Mouse (Mus musculus) forebrain, embryonic 12.5 days (tissue): ENCODE data around the gene Ptgir. TPM values are rescaled to one million over a fixed set of nuclear protein-coding genes. Genes with fewer than 3 reads are reported as not detected.

ENCODE experiments used
- ATAC-seq: fragments of 200-750 bp; cut with Nextera tagmentation; 2 replicates; pipeline ENCODE4 v1.8.0; 2017; ENCODE audit warnings: moderate TSS enrichment; ENCODE audit not compliant: low FRiP score
- H3K27ac ChIP-seq: fragments of 300-500 bp; sonication (generic); 2 replicates; pipeline ENCODE4 v1.5.1; 2016; ENCODE audit warnings: mild to moderate bottlenecking
- H3K27me3 ChIP-seq: fragments of 300-500 bp; sonication (generic); 2 replicates; pipeline ENCODE4 v1.6.1; 2016; ENCODE audit warnings: mild to moderate bottlenecking
- H3K36me3 ChIP-seq: fragments of 300-500 bp; sonication (generic); replicated peaks from 2 replicates; pipeline ENCODE4 v1.6.1; 2016; ENCODE audit warnings: mild to moderate bottlenecking
- H3K4me1 ChIP-seq: fragments of 300-500 bp; sonication (generic); 2 replicates; pipeline ENCODE4 v1.6.1; 2016
- H3K4me2 ChIP-seq: fragments of 300-500 bp; sonication (generic); 2 replicates; pipeline ENCODE4 v1.6.1; 2016; ENCODE audit warnings: mild to moderate bottlenecking, moderate library complexity
- H3K4me3 ChIP-seq: fragments of 300-500 bp; sonication (generic); replicated peaks from 2 replicates; pipeline ENCODE4 v1.5.1; 2016; ENCODE audit warnings: mild to moderate bottlenecking
- H3K9ac ChIP-seq: fragments of 300-500 bp; sonication (generic); 2 replicates; pipeline ENCODE4 v1.6.1; 2016; ENCODE audit warnings: mild to moderate bottlenecking
- H3K9me3 ChIP-seq: fragments of 300-500 bp; sonication (generic); 2 replicates; pipeline ENCODE4 v1.6.1; 2016
- WGBS: fragments of 180-500 bp; shearing (Covaris S2); methylation state at CpG from one replicate; pipeline ENCODE4 v1.1.7; 2016; 5-methylcytosine and 5-hydroxymethylcytosine counted together
- polyA plus RNA-seq: library from polyadenylated mRNA; unstranded; fragments of >200 nt; fragmentation: Nextera tagmentation; extraction: Ambion mirVana; gene quantifications from 2 replicates; pipeline ENCODE4 v1.2.1, GENCODE M21; 2016

Gene Ptgir
- polyA plus RNA-seq, 1 experiment from 2014 or later, result 0.51 TPM

DNA sequence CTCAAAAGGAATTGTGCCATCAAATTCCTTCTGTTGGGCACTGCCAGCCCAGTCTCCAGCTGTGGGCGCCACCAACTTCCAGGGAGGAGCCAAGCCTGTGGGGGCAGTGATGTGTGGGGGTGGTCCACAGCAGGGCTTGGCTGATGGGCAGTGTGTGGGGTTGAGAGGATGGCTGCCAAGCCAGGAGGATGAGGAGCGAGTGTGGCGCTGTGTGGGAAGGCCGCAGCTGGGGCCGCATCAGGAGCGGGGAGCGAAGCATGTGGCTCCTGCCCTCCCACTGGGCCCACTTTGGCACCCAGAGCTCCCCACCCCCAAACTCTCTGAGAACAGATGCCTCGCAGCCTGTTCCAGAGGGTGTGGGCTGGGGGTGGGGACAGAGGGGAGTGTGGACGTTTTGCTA is 11.7 kb downstream of the Ptgir start:
- H3K4me2 ChIP-seq, result no peak overlapping the region
- no peak overlapping the region for H3K4me3 ChIP-seq
- peaks cover 61% of the 10 kb centered on the region for H3K36me3 ChIP-seq
- no peak for ATAC-seq
- H3K9me3 ChIP-seq, result no peaks in the 10 kb centered on the region
- H3K27ac ChIP-seq, result 0 out of 2 replicates have a peak overlapping the region, but pooled peaks have one; percentile 8
- H3K9ac ChIP-seq, result no peak overlapping the region
- H3K4me1 ChIP-seq, result peaks cover 42% of the 10 kb centered on the region
- H3K27me3 ChIP-seq, result no peaks in the 10 kb centered on the region
- 85% methylated on average over 9 of the region's 9 CpGs for WGBS

DNA sequence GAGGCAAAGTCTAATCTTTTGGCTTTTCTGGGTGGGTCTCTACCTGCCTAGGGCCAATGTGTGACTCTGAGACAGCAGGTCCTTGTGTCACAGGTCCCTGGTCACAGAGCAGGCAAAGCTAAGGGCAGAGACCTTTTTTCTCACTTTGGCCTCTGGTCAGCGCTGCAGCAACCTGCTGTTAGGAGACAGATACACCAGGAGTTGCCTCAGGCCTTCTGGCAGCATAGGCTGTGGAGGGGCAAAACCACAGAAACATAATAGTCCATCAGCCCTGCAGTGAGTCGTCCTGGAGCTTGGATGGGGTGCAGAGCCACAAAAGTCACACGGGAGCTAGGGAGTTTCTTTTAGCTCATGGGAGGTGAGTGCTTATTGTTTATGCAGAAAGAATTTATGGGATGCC is 12.4 kb downstream of the Ptgir start:
- Histone ChIP-seq H3K36me3 (peaks cover 61% of the 10 kb centered on the region), H3K27ac (no peak overlapping the region), H3K9me3 (no peaks in the 10 kb centered on the region), H3K4me3 (no peak overlapping the region), H3K4me1 (peaks cover 43% of the 10 kb centered on the region), H3K27me3 (no peaks in the 10 kb centered on the region), H3K9ac (no peak overlapping the region), H3K4me2 (no peak overlapping the region)
- no peak for ATAC-seq
- 84% methylated on average over 3 of the region's 3 CpGs for WGBS

DNA sequence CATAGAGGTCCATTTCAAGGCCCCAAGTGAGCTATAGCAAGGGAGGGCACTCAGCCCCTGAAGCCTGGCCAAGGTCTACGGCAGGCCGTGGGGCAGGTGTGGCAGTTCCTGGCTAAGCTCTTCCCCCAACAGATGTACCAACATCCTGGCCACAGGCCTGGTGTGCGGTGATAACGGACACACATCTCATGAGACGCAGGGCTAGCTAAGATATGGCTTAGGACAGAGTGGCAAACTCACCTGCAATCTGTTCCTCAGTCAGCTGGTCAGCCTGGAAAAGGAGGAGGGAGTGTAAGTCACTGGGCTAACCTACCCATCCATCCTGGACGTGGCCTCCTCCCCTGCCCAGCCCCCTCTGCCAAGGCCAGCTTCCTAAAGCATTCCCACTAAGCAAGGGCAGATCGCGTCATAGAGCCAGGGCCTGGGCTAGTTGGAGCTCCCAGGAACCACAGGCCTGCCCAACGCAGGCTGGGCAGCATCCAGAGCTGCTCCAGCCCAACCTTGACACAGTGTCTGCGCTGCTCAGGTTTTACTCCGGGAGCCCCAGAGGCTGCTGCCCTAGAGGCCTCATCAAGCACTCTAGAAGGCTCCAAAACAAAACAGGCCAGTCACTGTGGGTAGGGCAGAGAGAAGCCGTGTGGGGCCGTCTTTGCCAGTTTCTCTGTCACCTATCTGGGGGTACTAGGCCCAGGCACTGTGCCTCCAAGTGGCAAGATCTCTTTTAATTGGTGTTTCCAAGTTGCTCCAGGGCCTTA is 13.3 kb downstream of the Ptgir start:
- H3K4me1 ChIP-seq, result peaks cover 43% of the 10 kb centered on the region
- no peak overlapping the region; the same call in 1 of the 2 replicates for H3K4me3 ChIP-seq
- peak overlapping the region; percentile 21 for H3K27ac ChIP-seq
- peak overlapping the region; percentile 33; the same call in 1 of the 2 replicates for H3K9ac ChIP-seq
- H3K27me3 ChIP-seq, result no peaks in the 10 kb centered on the region
- 91% methylated on average over 13 of the region's 13 CpGs for WGBS
- no peak for ATAC-seq
- H3K9me3 ChIP-seq, result no peaks in the 10 kb centered on the region
- peak overlapping the region; percentile 21 for H3K4me2 ChIP-seq
- H3K36me3 ChIP-seq, result peaks cover 54% of the 10 kb centered on the region

DNA sequence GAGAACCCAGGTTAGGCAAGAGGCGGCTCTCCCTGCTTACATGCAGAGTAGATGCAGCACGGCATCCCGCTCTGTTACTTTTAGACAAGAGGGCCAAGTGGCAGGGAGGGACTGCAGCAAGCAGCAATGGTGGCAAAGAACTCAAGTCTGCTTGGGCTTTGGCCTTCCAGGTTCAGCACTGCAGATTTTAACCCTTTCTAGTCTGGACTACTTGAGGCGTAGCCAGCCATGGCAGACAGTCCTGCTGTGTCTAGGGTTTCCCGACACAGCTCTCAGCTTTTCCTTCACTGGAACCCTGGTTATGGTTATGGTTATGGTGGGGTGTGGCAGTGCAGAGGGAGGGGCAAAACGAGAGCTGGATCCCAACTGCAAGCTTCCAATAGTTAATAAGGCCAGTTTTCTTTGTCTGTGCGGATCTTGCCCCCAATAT is 13.9 kb downstream of the Ptgir start:
- WGBS, result 83% methylated on average over 7 of the region's 7 CpGs
- peak overlapping the region; percentile 21 for H3K27ac ChIP-seq
- no peak for ATAC-seq
- H3K9ac ChIP-seq, result peak overlapping the region; percentile 33; the same call in 1 of the 2 replicates
- H3K27me3 ChIP-seq, result no peaks in the 10 kb centered on the region
- peaks cover 48% of the 10 kb centered on the region for H3K36me3 ChIP-seq
- H3K4me1 ChIP-seq, result peaks cover 43% of the 10 kb centered on the region
- H3K4me2 ChIP-seq, result peak overlapping the region; percentile 21
- no peaks in the 10 kb centered on the region for H3K9me3 ChIP-seq
- H3K4me3 ChIP-seq, result no peak overlapping the region; the same call in 1 of the 2 replicates

DNA sequence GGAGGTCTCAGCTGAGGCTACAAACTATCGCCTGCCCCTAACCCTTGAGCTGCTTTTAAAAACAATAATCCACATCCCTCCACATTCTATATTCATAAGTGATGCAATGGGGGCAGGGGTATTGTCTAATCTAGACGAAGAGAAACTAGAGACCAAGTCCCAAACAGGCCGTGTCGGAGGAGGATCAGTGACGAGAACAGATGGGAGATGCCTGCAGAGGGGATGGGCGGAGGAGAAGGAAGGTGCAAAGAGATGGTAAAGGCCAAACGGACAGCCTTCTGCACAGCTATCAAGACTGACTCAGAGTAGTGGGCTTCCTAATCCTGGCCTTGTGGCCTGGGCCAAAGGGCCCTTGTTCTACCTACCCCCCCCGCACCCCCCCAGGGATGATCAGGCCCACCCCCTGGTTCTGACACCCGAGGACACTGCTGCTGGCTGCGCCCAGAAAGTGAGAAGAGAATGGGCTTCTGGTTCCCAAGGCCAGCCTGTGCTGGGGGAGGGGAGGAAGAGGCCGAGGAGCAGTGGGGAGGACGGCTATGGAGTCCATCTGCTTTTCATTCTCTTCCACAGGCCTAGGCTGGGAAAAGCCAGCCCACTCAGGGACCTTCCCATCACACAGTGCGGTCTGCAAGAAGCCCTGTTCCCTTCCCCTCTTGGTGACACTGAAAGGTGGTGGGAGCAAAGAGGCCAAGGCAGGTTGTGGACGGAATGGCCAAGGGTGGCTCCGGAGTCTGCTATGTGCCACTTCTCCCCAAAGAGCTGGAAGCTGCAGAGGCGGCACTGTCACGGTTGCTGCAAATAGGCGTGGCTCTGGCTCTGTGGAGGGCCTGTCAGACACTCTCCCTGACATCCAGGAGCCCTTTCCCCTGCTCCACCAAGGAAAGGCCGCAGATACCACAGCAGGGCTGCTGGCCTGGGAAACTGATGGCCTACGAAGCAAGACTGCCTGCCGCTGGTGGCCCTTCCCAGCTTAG is 14.8 kb downstream of the Ptgir start:
- Histone ChIP-seq H3K4me3 (peak overlapping the region; percentile 92), H3K4me1 (peaks cover 43% of the 10 kb centered on the region), H3K27ac (peak overlapping the region; percentile 98), H3K9me3 (no peaks in the 10 kb centered on the region), H3K27me3 (no peaks in the 10 kb centered on the region), H3K4me2 (peak overlapping the region; percentile 85), H3K36me3 (peaks cover 40% of the 10 kb centered on the region), H3K9ac (peak overlapping the region; percentile 94)
- no peak for ATAC-seq
- WGBS, result 54% methylated on average over 21 of the region's 21 CpGs

DNA sequence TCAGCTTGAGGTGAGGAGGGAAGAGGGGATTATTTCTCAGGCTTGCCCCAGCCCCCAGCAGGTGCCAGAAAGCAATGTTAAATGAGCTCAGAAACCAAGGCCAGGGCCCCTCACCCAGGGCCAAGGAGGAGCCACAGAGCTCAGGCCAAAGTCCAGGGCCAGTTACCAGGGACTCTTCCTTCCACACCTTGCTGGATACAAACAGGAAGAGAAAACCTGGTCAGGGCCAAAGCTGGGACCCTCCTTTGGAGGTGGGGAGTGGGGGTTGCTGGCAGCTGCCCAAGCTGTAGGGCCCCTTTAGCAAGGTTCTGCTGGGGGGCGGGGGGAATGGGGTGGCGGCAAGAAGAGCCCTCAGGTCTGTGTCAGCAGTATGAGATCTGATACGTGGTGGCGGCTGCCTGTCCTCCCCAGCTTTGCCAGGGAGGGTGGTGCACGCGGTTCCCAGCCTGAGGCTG is 15.6 kb downstream of the Ptgir start:
- WGBS, result 40% methylated on average over 6 of the region's 6 CpGs

DNA sequence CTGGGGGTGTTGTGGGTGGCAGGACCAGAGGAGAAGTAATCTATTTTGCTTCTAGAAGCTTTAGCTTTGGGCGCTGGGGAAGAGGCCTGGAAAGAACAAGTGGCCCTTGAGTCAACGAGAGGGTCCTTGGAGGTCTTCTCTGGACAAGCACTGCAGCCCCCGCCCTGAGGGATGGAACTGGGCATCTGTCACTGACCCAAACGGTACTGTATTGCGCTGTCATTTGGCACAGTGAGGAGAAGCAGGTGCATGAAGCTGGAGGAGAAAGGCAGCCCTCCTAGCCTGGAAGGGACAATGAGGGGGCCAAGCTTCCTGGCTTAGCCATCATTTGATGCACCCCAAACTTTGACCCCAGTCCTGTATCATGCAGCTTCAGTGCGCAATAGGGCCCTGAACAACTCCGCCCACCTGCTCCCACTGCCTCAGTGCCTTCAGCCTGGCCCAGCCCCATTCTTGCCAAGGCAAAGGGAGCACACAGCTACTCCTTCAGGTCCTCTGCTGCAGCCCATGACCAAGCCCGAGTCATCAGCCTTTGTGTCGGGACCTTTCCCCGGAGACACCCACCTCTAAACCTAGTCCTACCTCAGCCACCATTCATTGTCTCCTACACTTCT is 16.2 kb downstream of the Ptgir start:
- H3K9ac ChIP-seq, result peak overlapping the region; percentile 94
- peak overlapping the region; percentile 92 for H3K4me3 ChIP-seq
- no peak for ATAC-seq
- peak overlapping the region; percentile 98 for H3K27ac ChIP-seq
- no peaks in the 10 kb centered on the region for H3K27me3 ChIP-seq
- no peaks in the 10 kb centered on the region for H3K9me3 ChIP-seq
- H3K4me1 ChIP-seq, result peaks cover 43% of the 10 kb centered on the region
- peak overlapping the region; percentile 85 for H3K4me2 ChIP-seq
- H3K36me3 ChIP-seq, result peaks cover 26% of the 10 kb centered on the region
- WGBS, result 43% methylated on average over 10 of the region's 10 CpGs

More for the DNA sequence above, 15.6 kb downstream of the Ptgir start:
- H3K9me3 ChIP-seq, result no peaks in the 10 kb centered on the region
- peak overlapping the region; percentile 92 for H3K4me3 ChIP-seq
- H3K9ac ChIP-seq, result peak overlapping the region; percentile 94
- H3K27me3 ChIP-seq, result no peaks in the 10 kb centered on the region
- H3K4me1 ChIP-seq, result peaks cover 43% of the 10 kb centered on the region
- H3K4me2 ChIP-seq, result peak overlapping the region; percentile 85
- ATAC-seq, result no peak
- peaks cover 32% of the 10 kb centered on the region for H3K36me3 ChIP-seq
- peak overlapping the region; percentile 98 for H3K27ac ChIP-seq

DNA sequence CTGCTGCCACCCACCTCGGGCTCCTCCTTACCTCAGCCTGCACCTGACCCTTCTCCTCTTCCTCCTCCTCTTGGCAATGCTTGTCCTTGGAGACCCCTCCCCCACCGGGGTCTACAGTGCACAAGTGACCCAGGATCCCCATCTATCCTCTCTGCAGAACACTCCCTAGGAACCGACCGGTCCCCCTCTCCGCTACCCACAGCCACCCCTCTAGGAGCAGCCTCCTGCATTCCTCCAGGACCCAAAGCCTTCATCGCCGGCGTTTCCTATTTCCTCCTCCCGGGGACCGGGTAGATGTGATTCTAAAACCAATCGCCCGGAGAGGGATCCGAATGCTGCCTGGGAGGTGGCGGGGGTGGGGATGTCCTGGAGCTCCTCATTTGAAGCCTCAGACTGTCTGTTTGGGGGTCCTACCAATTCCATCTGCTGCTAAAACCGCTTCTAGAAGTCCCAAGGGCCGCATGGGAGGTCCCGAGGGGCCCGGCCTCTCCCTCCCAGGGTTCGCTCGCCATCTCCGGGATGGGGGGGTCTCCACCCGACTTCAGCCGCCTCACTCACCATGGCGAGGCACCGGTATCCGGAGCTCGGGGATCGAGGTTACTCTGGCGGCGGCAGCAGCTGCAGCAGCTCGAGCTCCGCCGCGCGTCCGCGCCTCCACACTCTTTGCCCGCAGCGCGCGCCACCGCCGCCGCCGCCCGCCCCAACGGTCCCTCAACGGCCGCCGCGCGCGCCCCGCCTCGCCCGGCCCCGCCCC is 17.2 kb downstream of the Ptgir start:
- Histone ChIP-seq H3K9ac (peak overlapping the region; percentile 94), H3K27me3 (no peaks in the 10 kb centered on the region), H3K27ac (peak overlapping the region; percentile 98), H3K4me1 (peaks cover 43% of the 10 kb centered on the region), H3K36me3 (peaks cover 16% of the 10 kb centered on the region), H3K9me3 (no peaks in the 10 kb centered on the region), H3K4me2 (peak overlapping the region; percentile 85), H3K4me3 (peak overlapping the region; percentile 92)
- WGBS, result 0% methylated on average over 38 of the region's 57 CpGs
- ATAC-seq, result 0 out of 2 replicates have a peak, but pooled peaks have one; percentile 0

DNA sequence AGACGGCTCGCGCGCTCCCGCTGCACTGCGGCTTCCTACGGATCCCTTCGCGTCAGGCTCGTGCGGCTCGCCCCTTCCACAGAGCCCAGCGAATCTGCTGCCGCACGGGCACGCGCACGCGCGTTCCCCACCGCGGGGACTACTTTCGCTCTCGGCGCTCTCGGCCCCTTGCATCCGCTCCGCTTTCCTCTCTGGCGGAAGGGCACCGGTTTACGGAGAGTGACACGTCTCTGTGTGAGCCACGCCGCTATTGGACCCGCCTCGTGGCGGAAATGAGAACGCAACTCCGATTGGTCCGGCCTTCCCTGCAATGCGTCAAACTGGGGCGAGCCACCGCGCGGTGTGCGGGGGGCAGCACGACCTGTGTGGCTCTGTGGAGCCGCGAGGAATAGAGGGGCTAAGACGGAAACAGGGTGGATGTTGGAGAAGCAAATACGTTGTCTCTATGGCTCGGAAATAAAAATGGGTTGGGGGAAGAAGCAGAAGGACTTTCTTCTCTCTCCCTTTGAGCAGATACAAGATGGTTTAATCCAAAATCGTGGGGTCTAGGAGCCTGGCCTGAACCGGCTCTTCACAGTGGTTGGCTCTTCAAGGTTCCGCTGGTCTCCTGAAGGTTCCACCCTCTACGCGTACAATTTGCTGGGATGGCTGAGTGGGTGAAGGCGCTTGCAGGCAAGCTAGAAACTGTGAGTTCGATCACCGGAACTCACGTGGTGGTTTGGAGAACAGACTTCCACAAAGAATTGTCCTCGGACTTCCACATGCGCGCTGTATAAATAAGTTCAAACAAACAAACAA is 17.9 kb downstream of the Ptgir start, which contains the start of gene Calm3:
Gene Calm3 (minus strand): TSS at position 78 of the 798 bp plus-strand sequence.
- peak; percentile 93 for ATAC-seq
- H3K4me3 ChIP-seq, result peak within 1 kb of the TSS; percentile 92
- WGBS, result 2% methylated on average over 63 of the region's 64 CpGs

DNA sequence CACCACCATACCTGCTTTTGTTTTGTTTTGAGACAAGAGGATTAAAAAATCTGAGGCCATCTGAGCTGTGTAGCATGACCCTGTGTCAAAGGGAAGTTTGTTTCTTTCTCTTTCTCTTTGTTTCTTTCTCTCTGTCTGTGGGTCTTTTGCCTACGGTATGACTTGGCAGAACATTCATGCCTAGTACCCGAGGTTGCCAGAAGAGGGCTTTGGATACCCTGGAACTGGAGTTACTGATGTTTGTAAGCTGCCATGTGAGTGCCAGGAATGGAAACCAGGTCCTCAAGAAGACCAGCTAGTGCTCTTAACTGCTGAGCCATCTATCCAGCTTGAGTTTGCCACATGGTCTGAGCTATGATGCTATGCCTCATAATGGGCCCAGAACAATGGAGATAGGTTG is 22.1 kb downstream of the Ptgir start:
- H3K27ac ChIP-seq, result no peak overlapping the region
- H3K36me3 ChIP-seq, result no peaks in the 10 kb centered on the region
- ATAC-seq, result no peak
- H3K9me3 ChIP-seq, result no peaks in the 10 kb centered on the region
- H3K27me3 ChIP-seq, result no peaks in the 10 kb centered on the region
- H3K4me2 ChIP-seq, result no peak overlapping the region
- peaks cover 12% of the 10 kb centered on the region for H3K4me1 ChIP-seq
- WGBS, result 45% methylated on average over 2 of the region's 2 CpGs
- no peak overlapping the region for H3K4me3 ChIP-seq
- no peak overlapping the region for H3K9ac ChIP-seq

More for the DNA sequence above, 17.9 kb downstream of the Ptgir start, which contains the start of gene Calm3:
- Histone ChIP-seq H3K27ac (peak within 1 kb of the TSS; percentile 98), H3K4me2 (peak within 1 kb of the TSS; percentile 85), H3K36me3 (peaks cover 9% of the 10 kb centered on the region), H3K4me1 (peaks cover 39% of the 10 kb centered on the region), H3K27me3 (no peaks in the 10 kb centered on the region), H3K9ac (peak within 1 kb of the TSS; percentile 94), H3K9me3 (no peaks in the 10 kb centered on the region)
